Mouse (Mus musculus) Muller cell, postnatal 12 days (primary cell): ENCODE data around the gene P2rx4.
"Not testable (repeated sequence)": the region's sequence is repeated elsewhere in the genome, so short reads cannot be mapped to it uniquely, and the experiment has no call there.

Experiments
- DNase-seq: peaks from one replicate; pipeline ENCODE4 v3.0.0-alpha.2; 2015; ENCODE audit errors: inconsistent ontology term

P2rx4 gene

DNA sequence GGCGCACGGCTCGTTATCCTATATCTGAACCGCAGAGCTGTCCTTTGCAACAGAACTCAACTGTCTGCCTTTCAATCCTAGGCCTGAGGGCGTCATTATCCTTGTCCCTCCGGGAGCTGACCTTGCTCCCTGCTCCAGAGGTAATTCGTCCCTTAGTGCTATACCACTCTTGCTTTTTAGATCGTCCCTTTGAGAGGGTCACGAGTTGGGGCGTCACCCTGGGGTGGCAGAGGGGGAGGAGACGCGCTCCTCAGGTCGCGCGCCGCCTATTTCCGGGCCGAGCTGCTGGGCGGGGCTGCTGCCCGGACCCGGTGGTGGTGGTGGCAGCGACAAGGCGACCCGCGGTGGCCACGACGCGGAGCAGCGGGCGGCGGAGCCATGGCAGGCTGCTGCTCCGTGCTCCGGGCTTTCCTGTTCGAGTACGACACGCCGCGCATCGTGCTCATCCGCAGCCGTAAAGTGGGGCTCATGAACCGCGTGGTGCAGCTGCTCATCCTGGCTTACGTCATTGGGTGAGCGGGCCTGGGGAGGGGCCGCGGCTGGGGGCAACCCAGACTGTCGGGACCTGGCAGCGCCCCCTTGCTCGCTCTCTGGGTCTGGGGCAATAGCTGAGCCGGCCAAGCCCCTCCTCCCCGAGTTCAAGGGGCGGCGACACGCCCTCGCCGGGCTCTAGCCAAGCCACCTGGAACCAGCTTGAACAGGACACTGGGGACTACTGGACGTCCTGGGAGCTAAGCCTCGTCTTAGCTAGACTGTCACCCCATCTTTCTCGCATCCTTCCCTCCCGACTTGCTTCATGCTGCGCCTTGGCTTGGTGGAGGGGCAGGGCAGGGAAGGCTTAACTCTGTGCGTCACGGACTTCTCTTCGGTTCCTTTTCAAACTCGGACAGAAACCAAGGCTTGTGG is at the start of gene P2rx4:
Gene P2rx4, plus strand, starts transcription at position 269 of the 906 bp plus-strand sequence.
- peak; percentile 89 for DNase-seq

DNA sequence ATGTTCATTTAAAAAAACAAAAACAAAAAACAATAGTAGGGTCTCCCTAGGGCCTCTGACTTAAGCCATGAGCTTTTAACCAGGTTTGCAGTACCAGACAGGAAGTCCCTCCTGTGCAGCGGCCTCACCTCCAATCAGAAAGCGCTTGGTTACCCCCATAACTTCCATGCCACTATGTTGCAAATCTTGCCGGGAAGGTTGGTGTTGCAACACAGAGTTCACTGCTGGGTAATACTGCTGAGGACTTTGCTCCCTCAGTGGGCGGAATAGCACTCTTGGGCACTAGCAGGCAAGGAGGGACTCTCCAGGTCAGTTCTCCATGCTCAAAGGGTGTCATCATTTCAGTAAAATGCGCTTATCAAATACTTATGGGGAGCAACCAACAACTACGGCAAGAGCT is 44.8 kb upstream of the P2rx4 start:
- no peak for DNase-seq

DNA sequence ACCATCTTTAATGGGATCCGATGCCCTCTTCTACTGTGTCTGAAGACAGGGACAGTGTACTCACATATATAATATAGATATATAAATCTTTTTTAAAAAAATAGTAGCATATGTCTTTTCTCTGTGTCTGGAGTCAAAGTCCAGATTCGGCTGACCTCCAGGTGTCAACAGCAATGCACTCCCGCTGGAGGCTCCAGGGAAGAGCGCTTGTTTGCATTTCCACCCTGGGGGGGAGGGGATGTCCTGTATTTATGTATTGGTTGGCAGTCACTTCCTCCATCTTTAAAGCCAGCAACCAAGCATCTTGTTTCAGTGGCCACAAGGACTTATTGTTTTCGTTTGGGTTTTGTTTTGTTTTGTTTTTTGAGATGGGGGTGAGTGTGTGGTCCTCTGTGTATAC is 42.3 kb upstream of the P2rx4 start:
- no peak for DNase-seq

DNA sequence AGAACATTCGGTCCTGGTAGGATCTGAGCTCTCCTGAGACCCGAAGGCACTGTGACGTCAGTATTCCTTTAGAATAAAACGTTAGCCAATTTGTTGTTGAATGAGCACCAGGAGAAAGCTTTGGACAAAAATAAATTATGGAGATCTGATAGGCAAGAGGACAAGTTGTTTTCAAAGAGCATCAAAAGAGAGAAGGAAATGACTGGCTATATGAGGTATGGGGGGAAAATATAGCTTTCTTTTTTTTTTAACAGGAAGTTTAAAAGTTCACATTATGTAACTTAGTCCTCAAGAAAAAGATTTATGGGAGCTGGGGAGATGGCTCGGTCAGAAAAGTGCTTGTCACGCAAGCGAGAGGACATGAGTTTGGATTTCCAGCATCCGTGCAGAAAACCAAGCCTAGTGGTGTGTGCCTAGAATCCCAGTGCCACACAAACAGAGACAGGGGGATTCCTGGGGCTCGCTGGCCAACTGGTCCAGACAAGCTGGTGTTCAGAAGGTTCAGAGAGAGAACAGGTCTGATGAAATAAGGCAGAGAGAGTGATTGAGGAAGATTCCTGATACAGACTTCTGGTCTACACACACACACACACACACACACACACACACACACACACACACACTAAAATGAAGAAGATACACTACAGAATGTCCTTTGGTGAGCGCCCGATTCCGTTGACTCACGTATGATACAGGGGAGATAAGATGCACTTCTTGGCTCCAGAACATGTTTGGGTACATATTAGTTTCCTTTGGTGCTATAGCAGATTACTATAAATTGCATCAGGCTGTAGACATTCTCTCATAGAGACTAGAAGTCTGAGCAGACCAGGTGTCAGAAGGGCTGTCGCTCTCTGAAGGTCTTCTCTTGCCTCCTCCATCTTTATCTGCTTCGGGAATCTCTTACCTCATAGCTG is 38.1 kb upstream of the P2rx4 start:
- no peak for DNase-seq

DNA sequence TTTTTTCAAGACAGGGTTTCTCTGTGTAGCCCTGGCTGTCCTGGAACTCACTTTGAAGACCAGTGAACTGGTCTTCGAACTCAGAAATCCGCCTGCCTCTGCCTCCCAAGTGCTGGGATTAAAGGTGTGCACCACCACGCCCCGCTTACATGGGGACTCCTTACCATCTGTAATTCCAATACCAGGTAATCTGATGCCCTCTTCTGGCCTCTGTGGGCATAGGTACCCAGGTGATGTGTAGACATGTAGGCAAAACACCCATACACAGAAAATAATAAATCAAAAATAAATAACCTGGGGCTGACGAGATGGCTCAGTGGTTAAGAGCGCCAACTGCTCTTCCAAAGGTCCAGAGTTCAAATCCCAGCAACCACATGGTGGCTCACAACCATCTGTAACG is 35.7 kb upstream of the P2rx4 start:
- DNase-seq: not testable (repeated sequence)

DNA sequence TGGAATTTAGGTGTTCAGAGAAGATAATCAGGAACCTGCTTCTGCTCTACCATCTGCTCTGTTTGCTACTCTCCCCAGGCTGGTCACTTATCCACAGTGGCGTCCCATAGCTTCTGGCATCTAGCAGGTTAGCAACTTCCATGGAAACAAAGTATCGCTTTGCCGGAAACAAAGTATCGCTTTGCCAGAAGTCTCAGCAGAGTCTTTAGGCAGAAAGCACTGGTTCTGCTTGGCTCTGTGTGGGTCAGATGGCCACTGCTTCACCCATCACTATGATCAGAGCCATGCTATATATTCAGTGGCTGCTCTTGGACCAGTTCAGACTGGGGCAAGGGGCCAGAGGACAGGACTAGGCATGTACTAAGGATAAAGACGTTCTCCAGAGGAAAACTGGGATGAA is 35.0 kb upstream of the P2rx4 start:
- DNase-seq: no peak

DNA sequence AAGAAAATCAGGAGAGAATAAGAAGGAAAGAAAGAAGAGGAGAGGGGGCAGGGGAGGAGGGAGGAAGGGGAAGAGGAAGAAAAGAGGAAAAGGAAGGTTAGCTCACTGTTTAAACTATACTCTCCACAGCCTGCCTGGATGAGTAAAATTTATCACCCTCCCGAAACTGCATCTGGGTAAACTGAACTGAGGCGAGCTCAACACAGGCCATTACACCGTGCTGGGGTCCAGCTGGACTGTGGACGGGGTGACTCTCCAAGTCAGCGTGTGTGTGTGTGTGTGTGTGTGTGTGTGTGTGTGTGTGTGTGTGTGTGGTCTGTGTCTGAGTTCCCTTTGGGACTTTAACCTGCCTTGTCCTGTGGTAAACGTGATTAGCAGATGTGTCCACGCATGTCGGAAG is 31.3 kb upstream of the P2rx4 start:
- DNase-seq: no peak

DNA sequence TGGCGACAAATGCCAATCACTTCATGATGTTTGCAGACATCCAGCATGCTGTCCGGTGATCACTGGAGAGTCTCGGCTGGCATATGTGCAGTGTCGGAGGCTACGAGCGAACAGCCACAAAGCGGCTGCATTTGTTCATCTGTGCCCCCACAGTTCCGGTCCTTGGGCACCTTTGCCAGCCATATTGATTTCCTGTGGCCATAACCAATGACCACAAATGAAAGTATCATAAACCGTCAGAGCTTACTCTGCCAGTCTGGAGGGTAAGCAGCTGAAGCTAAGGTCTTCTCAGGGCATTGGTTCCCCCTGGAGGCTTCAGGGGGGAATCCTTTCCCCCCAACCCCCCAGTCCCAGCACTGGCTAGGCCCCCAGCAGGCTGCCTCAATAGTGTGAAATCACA is 29.4 kb upstream of the P2rx4 start:
- no peak for DNase-seq

DNA sequence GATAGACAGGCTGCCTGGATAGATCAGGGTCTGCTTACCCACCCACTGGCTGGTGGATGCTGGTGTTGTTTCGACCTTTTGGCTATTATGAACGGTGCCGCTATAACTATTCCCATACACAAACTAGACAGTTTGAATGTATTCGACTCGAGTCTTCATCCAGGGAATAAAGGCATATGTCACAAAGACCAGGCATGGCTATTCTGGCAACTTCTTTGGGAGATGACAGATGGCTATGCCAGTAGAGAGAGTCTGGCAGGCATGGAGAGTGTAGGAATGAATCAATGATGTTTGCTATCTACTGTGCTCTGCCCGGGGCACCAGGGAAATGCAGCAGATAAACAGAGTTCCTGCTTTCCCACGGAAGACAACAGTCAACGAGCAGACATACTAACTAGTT is 27.5 kb upstream of the P2rx4 start:
- no peak for DNase-seq

DNA sequence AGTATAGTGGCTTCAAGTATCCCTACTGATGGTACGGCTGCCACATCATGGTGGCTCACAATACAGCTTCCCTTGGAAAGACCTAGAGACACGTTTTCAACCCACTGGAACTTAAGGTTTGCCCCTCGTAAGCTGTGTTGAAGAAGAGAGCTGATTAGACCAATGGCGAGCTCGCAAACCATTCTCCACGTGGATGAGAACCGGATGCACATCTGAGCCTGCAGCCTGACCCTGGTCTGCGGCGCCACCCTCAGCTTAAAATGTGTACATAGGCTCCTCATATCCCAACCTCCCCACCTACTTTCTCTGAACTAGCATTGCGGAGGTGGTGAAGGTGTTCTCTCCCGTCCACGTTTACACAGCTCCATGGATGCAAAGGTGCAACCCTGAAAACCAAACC is 26.1 kb upstream of the P2rx4 start:
- DNase-seq: no peak

DNA sequence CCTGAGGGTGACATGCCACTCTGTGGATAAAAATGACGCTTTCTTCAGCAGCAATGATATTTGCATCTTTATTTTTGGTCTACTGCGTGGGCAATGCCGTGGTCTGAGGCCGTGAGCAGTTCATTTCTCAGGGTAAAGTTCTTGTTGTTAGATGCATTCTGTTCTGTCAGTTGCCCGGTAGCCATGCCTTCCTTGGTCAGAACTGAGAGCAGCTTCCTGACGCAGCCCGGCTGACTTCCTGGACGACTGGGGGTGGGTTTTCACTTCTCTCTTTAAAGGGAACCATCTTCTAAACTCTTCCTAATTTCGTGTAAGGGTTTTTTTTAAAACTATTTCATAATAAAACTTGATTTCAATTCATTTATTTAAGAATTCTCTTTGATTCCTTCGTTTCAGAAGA is 23.4 kb upstream of the P2rx4 start:
- no peak for DNase-seq

DNA sequence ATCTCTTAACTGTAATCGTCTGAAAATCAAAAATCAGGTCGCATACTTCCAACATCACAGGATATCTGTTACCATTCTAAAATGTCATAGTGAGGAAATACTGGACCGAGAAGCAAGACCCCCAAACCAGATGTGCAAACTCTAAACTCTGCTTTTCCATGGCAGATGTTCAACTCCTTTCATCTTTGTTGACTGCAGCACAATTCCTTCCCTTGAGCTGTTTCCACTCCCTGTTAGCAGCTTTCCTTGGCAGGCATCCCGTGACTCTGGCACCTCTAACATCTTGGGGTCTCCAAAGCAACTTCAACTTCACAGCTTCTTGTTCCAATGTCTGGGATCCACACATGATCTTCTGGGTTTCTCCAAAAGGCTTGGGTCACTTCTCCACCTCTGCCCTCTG is 20.0 kb upstream of the P2rx4 start:
- no peak for DNase-seq

DNA sequence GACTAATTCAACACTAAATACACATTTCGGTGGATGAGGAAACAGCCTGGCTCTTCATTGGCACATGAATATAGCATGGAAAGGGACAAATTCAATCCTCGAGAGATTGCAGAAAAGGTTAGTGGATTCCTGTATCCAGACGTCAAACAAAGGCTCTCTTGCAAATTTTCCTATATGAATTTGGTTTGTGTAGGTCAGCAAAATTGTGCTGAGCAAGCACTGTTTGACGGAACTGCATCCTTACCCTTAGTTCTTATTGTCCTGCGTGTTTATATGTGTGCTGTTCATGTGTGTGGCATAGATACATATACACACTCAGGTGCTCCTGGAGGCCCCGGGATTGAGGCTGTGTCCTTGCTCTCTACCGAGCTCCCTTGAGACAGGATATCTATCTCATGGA is 18.2 kb upstream of the P2rx4 start:
- DNase-seq: no peak

DNA sequence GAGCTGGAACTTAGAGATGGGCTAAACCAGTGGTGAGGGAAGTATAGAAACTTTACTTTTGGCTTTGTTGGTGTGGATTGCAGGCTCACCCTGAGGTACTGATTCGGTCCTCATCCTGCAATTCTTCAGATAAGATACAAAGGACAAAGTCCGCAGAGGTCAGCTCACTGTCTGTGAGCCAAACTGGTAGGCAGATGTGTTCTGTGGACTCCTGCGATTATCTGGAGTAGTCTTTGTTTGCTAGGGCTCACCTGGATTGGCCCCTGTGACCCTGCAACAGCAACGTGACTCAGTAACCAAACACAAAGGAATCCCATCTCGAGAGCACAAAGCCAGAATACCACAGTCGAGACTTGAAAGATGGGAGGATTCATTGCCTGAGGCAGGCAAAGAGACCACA is 16.9 kb upstream of the P2rx4 start:
- DNase-seq: no peak

DNA sequence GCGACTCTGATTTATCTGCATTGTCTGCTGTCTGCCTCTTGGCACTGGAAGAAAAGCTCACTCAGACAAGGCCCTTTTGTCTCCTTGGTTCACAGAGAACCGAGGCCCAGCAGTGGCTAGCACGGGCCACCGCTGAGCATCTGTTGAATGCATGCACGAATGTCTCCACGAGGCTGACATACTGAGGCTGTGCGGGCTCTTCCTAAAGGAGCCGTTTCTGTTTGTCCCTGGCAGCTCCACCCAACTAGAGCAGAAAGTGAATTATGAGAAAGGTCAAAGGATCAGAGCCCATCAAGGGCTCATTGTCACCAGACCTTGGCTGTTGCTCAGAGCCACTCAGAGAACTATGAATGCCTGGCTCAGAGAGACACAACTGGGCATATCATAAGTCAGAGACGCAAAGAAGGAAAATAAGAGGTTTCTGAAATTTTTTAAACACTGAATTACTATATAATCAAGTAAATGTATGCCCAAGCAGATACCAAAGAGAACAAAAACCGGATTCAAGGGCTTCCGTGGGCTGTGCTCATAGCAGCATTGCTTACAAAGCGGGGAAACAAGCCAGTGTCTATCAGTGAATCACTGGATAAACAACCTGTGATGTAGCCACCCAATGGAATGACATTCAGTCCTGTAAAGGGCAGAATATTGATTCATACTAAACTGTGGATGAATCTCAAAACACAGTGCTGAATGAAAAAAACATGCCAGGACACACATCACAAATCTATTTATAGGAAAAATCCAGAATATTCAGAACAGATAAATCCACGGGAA is 13.7 kb upstream of the P2rx4 start:
- DNase-seq: peak; percentile 90

DNA sequence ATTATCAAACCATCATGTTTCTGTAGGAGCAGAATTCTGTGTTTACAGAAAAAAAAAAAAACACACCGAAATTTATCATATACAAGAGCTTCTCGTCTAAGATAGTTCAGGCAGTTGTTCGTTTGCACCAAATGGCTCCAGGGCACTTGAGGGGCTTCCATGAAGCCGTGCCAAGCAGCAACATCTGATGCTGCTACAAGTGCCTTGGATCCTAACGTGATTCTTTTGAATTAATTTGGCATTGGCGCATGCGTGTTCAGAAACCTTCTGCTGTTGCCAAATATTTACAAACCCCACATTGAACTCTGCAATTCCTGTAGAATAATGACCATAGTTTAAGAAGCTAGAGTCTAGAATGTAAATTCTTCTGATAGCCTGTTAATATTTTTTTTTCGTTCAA is 11.8 kb upstream of the P2rx4 start:
- DNase-seq: no peak

DNA sequence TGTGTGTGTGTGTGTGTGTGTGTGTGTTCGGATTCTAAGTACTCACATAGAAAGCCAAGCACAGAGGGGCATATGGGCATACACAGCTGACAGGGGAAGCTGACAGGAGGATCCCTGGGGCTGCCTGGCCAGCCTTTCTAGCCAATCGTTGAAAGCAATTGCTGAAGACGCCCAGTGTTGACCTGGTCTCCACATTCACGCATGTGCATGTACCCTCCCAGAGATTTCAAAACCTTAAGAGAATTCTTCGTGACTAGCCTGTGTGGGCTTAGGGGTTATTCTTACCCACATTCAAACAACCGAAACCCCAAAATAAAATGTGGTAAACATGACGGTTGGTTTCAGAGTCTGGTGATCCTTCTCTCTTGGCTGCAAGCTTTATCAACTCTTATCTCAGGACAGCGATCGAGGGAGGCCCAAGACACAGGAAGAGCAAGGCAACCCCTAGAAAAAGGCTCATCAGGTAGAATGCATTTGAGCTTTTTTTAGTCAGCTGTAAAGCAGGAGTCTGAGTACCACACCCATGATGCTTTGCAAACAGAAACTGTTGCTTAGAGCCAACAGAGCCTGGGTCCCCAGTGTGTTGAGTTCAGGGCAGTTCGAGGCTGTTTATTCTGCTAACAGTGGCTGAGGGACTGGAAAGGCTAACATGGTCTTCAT is 9.2 kb upstream of the P2rx4 start:
- DNase-seq: no peak

DNA sequence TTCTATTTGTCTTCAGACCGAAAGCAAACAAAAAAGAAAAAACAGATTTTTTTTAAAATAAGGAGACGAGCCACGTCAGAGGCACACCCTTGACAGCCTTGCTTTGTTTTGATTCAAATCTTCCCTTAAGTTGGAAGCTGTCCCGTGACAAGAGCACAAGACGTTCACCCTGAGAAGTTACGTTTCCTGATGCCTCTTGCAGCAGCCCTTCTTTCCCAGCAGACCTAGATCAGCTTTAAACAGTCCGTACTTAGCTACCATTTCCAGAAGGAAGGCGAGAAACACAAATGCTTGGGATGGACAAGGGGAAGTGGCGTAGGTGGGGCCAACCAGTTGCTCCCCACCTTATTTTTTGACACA is 8.7 kb upstream of the P2rx4 start:
- no peak for DNase-seq

DNA sequence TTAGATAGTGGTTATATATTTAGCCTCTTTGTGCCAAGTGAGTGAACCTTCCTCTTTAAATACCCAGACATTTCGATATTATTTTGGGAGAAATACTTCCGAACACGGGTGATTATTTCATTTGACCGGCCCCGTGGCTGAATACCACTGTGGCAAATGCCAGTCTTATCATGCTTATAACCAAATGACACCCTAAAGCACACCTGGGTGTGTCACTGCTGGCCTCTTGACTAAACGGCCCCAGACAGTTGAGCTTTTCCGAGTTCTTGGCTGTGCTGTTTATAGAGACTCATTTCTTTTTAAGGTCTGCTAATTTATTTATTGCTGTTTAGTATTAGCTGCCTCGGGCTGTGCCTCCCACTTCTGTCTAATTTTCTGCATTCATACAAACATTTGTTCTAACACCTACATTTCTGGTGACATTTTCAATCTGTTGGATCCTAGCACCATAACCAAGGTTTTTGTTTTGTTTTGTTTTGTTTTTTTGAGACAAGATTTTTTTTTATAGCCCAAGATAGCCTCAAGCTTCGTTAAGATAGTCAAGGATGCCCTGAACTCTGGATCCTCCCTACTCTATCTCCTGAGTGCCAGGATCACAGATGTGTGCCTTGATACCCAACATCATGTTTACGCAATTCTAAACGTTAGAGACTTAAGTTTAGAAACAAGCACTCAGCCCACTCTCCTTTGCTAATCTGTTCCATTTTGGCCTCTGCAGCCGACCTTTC is 7.1 kb upstream of the P2rx4 start:
- DNase-seq: no peak

DNA sequence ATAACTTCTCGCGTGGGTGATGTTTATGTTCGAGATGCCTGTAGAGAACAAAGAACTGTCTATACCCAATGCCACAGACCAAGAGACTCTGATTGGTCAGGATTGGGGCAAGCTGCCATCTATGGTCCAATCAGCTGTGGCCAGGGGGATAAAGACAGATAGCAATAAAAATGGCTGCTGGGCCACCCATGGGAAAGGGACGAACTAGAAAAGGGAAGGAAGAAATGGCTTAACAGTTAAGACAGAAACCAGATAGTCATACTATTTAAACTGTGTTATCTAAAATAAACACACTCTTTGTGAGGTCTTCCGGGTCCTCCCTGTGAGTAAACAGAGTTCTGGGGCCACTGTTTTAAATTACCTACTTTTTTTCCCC is 6.5 kb upstream of the P2rx4 start:
- DNase-seq: no peak

DNA sequence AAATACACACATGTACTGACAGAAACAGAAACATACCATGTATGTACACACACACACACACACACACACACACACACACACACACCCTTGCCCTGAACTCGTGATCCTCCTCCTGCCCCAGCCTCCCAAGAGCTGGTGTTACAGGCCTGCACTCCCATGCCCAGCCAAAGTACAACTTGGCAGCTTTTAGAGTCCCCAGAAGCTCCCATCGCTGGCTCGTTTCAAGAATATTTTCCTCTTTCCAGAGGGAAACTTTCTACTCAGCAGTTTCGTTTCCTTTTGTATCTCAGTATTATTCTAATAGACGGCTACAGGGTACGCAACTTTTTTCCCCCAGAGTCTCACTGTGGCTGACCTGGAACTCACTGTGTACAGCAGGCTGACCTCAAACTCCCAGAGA is 5.2 kb upstream of the P2rx4 start:
- DNase-seq: no peak
